Mouse (Mus musculus) MEL (cell line): ENCODE measurements around the gene Ppib. TPM values are rescaled to one million over a fixed set of nuclear protein-coding genes. Genes with fewer than 3 reads are reported as not detected.

Source experiments
- DNase-seq: peaks from one replicate; pipeline ENCODE4 v3.0.0; 2011; ENCODE audit warnings: low read depth, low spot score
- H3K27ac ChIP-seq: 2 replicates; pipeline ENCODE4 v1.5.1; 2012; ENCODE audit warnings: low read depth, mild to moderate bottlenecking, control low read depth, low read length, moderate library complexity; ENCODE audit not compliant: control insufficient read depth
- H3K27me3 ChIP-seq, 2 experiments: fragments of 150-350 bp in 1 of 2; sonication (generic) in 1 of 2; 2 replicates each; pipeline ENCODE4 v1.6.1; 2012; ENCODE audit warnings: low read length in 2 of 2, mild to moderate bottlenecking in 2 of 2, improper control_type of control experiment in 1 of 2, moderate library complexity in 1 of 2; ENCODE audit not compliant: insufficient read depth in 2 of 2, control insufficient read depth in 1 of 2
- H3K36me3 ChIP-seq, 2 experiments: 2 replicates each; pipeline ENCODE4 v1.6.1; 2012 to 2014; ENCODE audit warnings: low read length in 2 of 2, improper control_type of control experiment in 1 of 2, inconsistent platforms in 1 of 2, mild to moderate bottlenecking in 1 of 2; ENCODE audit not compliant: insufficient read depth in 2 of 2, control insufficient read depth in 1 of 2
- H3K4me1 ChIP-seq, 2 experiments: fragments of 150-350 bp in 1 of 2; sonication (generic) in 1 of 2; 2 replicates each; pipeline ENCODE4 v1.6.1; 2012; ENCODE audit warnings: low read length in 2 of 2, improper control_type of control experiment in 1 of 2, mild to moderate bottlenecking in 1 of 2; ENCODE audit not compliant: insufficient read depth in 2 of 2, control insufficient read depth in 1 of 2
- H3K4me3 ChIP-seq, 2 experiments: fragments of 150-350 bp in 1 of 2; sonication (generic) in 1 of 2; 2 replicates each; pipeline ENCODE4 v1.5.1; 2012; ENCODE audit warnings: low read depth in 2 of 2, low read length in 2 of 2, mild to moderate bottlenecking in 2 of 2, moderate library complexity in 2 of 2, control low read depth in 1 of 2, improper control_type of control experiment in 1 of 2; ENCODE audit not compliant: control insufficient read depth in 1 of 2, insufficient read depth in 1 of 2
- H3K79me2 ChIP-seq: 2 replicates; pipeline ENCODE4 v1.6.1; 2012; ENCODE audit warnings: mild to moderate bottlenecking, low read length, moderate library complexity; ENCODE audit not compliant: control insufficient read depth, poor library complexity, insufficient read depth
- H3K9ac ChIP-seq: 2 replicates; pipeline ENCODE4 v1.6.1; 2012; ENCODE audit warnings: low read depth, mild to moderate bottlenecking, control low read depth, low read length, moderate library complexity; ENCODE audit not compliant: control insufficient read depth, poor library complexity, severe bottlenecking
- H3K9me3 ChIP-seq: fragments of 150-350 bp; sonication (generic); replicated peaks from 2 replicates; pipeline ENCODE4 v1.6.1; 2012; ENCODE audit warnings: mild to moderate bottlenecking, low read length, improper control_type of control experiment, moderate library complexity; ENCODE audit not compliant: insufficient read depth
- BHLHE40 ChIP-seq: IDR thresholded peaks from 2 replicates; pipeline ENCODE4 v1.6.1; 2012; ENCODE audit warnings: low read depth, mild to moderate bottlenecking, inconsistent platforms, low read length, improper control_type of control experiment, borderline replicate concordance
- CHD1 ChIP-seq: IDR thresholded peaks from 2 replicates; pipeline ENCODE4 v1.6.1; 2012; ENCODE audit warnings: low read depth, mild to moderate bottlenecking, inconsistent platforms, low read length, improper control_type of control experiment
- CHD2 ChIP-seq: IDR thresholded peaks from 2 replicates; pipeline ENCODE4 v1.6.1; 2011; ENCODE audit warnings: low read length, improper control_type of control experiment
- CTCF ChIP-seq, 3 experiments: IDR thresholded peaks in 2 of 3; conservative IDR thresholded peaks in 1 of 3; 2 replicates each; pipeline ENCODE4 v1.5.1; 2011 to 2012; ENCODE audit warnings: low read length in 3 of 3, low read depth in 2 of 3, mild to moderate bottlenecking in 2 of 3, improper control_type of control experiment in 1 of 3, inconsistent platforms in 1 of 3, mixed read lengths in 1 of 3, moderate library complexity in 1 of 3; ENCODE audit not compliant: control insufficient read depth in 1 of 3, insufficient read depth in 1 of 3, poor library complexity in 1 of 3, severe bottlenecking in 1 of 3
- EP300 ChIP-seq, 2 experiments: IDR thresholded peaks; 2 replicates each; pipeline ENCODE4 v1.6.1; 2011; ENCODE audit warnings: improper control_type of control experiment in 2 of 2, low read length in 2 of 2, low read depth in 1 of 2, mild to moderate bottlenecking in 1 of 2
- GABPA ChIP-seq: IDR thresholded peaks from 2 replicates; pipeline ENCODE4 v1.6.1; 2012; ENCODE audit warnings: low read depth, mild to moderate bottlenecking, inconsistent platforms, low read length, improper control_type of control experiment, moderate library complexity
- HCFC1 ChIP-seq: IDR thresholded peaks from 2 replicates; pipeline ENCODE4 v1.6.1; 2012; ENCODE audit warnings: low read depth, mild to moderate bottlenecking, inconsistent platforms, low read length, improper control_type of control experiment, moderate library complexity
- JUND ChIP-seq: IDR thresholded peaks from 2 replicates; pipeline ENCODE4 v1.6.1; 2011; ENCODE audit warnings: low read depth, mild to moderate bottlenecking, improper control_type of control experiment, low read length
- KAT2A ChIP-seq: conservative IDR thresholded peaks from 2 replicates; pipeline ENCODE4 v1.6.1; 2012; ENCODE audit warnings: low read depth, low read length, improper control_type of control experiment, inconsistent platforms
- MAFK ChIP-seq: IDR thresholded peaks from 2 replicates; pipeline ENCODE4 v1.6.1; 2011; ENCODE audit warnings: low read depth, mild to moderate bottlenecking, low read length, improper control_type of control experiment, borderline replicate concordance
- NELFE ChIP-seq: IDR thresholded peaks from 2 replicates; pipeline ENCODE4 v1.6.1; 2011; ENCODE audit warnings: low read depth, low read length, improper control_type of control experiment
- NRF1 ChIP-seq: IDR thresholded peaks from 2 replicates; pipeline ENCODE4 v1.6.1; 2014; ENCODE audit warnings: low read depth, mild to moderate bottlenecking, inconsistent platforms, low read length, improper control_type of control experiment, moderate library complexity; ENCODE audit not compliant: poor library complexity, insufficient read depth, severe bottlenecking
- POLR2A ChIP-seq, 2 experiments: IDR thresholded peaks; 2 replicates each; pipeline ENCODE4 v1.6.1; 2011 to 2012; ENCODE audit warnings: low read length in 2 of 2, mild to moderate bottlenecking in 2 of 2, control low read depth in 1 of 2, improper control_type of control experiment in 1 of 2, low read depth in 1 of 2, moderate library complexity in 1 of 2; ENCODE audit not compliant: control insufficient read depth in 1 of 2, insufficient read depth in 1 of 2, poor library complexity in 1 of 2
- TBP ChIP-seq: IDR thresholded peaks from 2 replicates; pipeline ENCODE4 v1.8.0; 2011; ENCODE audit warnings: low read depth, low read length, improper control_type of control experiment
- TCF12 ChIP-seq: IDR thresholded peaks from 2 replicates; pipeline ENCODE4 v1.6.1; 2014; ENCODE audit warnings: low read depth, mild to moderate bottlenecking, inconsistent platforms, low read length, improper control_type of control experiment, moderate library complexity
- UBTF ChIP-seq: IDR thresholded peaks from 2 replicates; pipeline ENCODE4 v1.6.1; 2012; ENCODE audit warnings: low read depth, mild to moderate bottlenecking, inconsistent platforms, low read length, improper control_type of control experiment, moderate library complexity, borderline replicate concordance; ENCODE audit not compliant: insufficient read depth
- USF1 ChIP-seq: IDR thresholded peaks from 2 replicates; pipeline ENCODE4 v1.6.1; 2014; ENCODE audit warnings: low read depth, mild to moderate bottlenecking, inconsistent platforms, low read length, improper control_type of control experiment, moderate library complexity
- ZNF384 ChIP-seq: IDR thresholded peaks from 2 replicates; pipeline ENCODE4 v1.6.1; 2012; ENCODE audit warnings: low read depth, mild to moderate bottlenecking, inconsistent platforms, low read length, improper control_type of control experiment
- polyA plus RNA-seq, 2 experiments: library from polyadenylated mRNA; stranded (reverse) in 1 of 2; unstranded in 1 of 2; fragments of >175 nt in 1 of 2; fragments of >200 nt in 1 of 2; gene quantifications; 2 replicates each; pipeline versions ENCODE4 v1.2.1 to v1.2.4; 2012; ENCODE audit warnings: low replicate concordance in 2 of 2, low read depth in 1 of 2; ENCODE audit not compliant: insufficient read length in 2 of 2, insufficient read depth in 1 of 2, missing spikeins in 1 of 2
- total RNA-seq: library from RNA; depleted of rRNA; stranded (reverse); fragments of 300-350 nt; gene quantifications from 2 replicates; pipeline ENCODE4 v1.2.3, GENCODE M21; 2012

Gene Ppib
- total and polyA plus RNA-seq, 3 experiments: 291 to 413 TPM; not detected in 1

GRCm38 (mm10) chr9:66084171-66084570 lies 24.1 kb downstream of the Ppib start:
- Histone ChIP-seq H3K4me3 (no peak overlapping the region), H3K9ac (no peak overlapping the region)
- no peak for TF ChIP-seq UBTF
- TF ChIP-seq POLR2A (IDR thresholded peaks at IDR 0.05; ENCODE audit: control insufficient read depth in 1 of 2, insufficient read depth in 1 of 2, low read depth in 1 of 2, low read length in 2 of 2, poor library complexity in 1 of 2): no peak
- TF ChIP-seq MAFK: no peak
- TF ChIP-seq CHD1: no peak
- TF ChIP-seq ZNF384: no peak
- TF ChIP-seq TBP: no peak
- TF ChIP-seq HCFC1: no peak
- TF ChIP-seq NELFE: no peak
- TF ChIP-seq JUND: no peak
- TF ChIP-seq CTCF (IDR thresholded peaks at IDR 0.05 in 2 of 3, conservative IDR thresholded peaks at IDR 0.05 in 1 of 3; ENCODE audit: control insufficient read depth in 1 of 3, insufficient read depth in 1 of 3, low read depth in 2 of 3, low read length in 3 of 3, poor library complexity in 1 of 3, severe bottlenecking in 1 of 3): no peak

DNA sequence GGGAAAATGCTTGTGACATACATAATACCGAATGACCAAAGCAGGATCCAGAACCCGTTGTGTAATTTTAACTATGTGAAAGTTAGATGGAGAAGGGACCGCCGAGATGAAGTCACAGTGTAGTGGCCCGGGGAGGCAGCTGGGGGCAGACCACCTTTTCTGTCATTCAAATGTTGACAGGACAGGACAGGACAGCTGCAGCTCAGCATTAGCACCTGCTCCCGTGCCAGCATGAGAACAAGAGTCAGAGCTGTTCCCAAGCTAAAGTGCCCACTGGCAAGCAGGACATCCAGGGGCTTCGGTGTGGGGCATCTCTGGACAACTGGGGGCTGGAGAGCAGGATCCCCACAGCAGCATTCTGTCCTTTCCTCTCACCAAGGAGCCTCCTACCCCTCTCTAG lies 27.0 kb downstream of the Ppib start:
- Histone ChIP-seq H3K79me2 (no peaks in the 10 kb centered on the region), H3K4me3 (no peak overlapping the region), H3K36me3 (no peaks in the 10 kb centered on the region; a peak in 1 of 4 replicates), H3K27me3 (no peaks in the 10 kb centered on the region), H3K9ac (no peak overlapping the region), H3K4me1 (no peaks in the 10 kb centered on the region), H3K27ac (no peak overlapping the region), H3K9me3 (no peaks in the 10 kb centered on the region)
- DNase-seq: no peak
- TF ChIP-seq BHLHE40: no peak
- TF ChIP-seq TCF12: no peak
- TF ChIP-seq NRF1: no peak
- TF ChIP-seq GABPA: no peak
- no peak for TF ChIP-seq USF1
- TF ChIP-seq POLR2A (IDR thresholded peaks at IDR 0.05; ENCODE audit: control insufficient read depth in 1 of 2, insufficient read depth in 1 of 2, low read depth in 1 of 2, low read length in 2 of 2, poor library complexity in 1 of 2): no peak
- no peak for TF ChIP-seq CHD2
- TF ChIP-seq EP300 (IDR thresholded peaks at IDR 0.05; ENCODE audit: low read depth in 1 of 2, low read length in 2 of 2): no peak
- TF ChIP-seq KAT2A: no peak
- TF ChIP-seq, all 39 proteins: peak for 0

More at GRCm38 (mm10) chr9:66084171-66084570, 24.1 kb downstream of the Ppib start:
- Histone ChIP-seq H3K4me1 (no peaks in the 10 kb centered on the region), H3K79me2 (no peaks in the 10 kb centered on the region), H3K27ac (no peak overlapping the region), H3K9me3 (no peaks in the 10 kb centered on the region), H3K36me3 (no peaks in the 10 kb centered on the region), H3K27me3 (no peaks in the 10 kb centered on the region; a peak in 1 of 4 replicates)
- DNase-seq: no peak
